Mouse (Mus musculus): ENCODE measurements at regions not wholly inside any gene's neighbourhood (a gene's known extent, or its start where the extent isn't known, plus 50 kb on each side); places are given as distances from the start of the nearest gene placed in this dataset.

GRCm38 (mm10) chr11:82576019-82576418 lies 187.3 kb downstream of the Tmem132e start:
- no peak overlapping the region for H3K4me2 ChIP-seq (replicated peaks)
- WGBS = 66% methylated on average over 3 of the region's 3 CpGs
- no peaks in the 10 kb centered on the region for H3K36me3 ChIP-seq
- no peak overlapping the region for H3K9ac ChIP-seq
- H3K27me3 ChIP-seq (replicated peaks) = no peaks in the 10 kb centered on the region; the same call in 1 of the 2 replicates
- H3K27ac ChIP-seq = no peak overlapping the region
- H3K4me1 ChIP-seq (replicated peaks) = no peaks in the 10 kb centered on the region
- no peak for ATAC-seq
- no peaks in the 10 kb centered on the region for H3K9me3 ChIP-seq
- H3K4me3 ChIP-seq (replicated peaks) = no peak overlapping the region

DNA sequence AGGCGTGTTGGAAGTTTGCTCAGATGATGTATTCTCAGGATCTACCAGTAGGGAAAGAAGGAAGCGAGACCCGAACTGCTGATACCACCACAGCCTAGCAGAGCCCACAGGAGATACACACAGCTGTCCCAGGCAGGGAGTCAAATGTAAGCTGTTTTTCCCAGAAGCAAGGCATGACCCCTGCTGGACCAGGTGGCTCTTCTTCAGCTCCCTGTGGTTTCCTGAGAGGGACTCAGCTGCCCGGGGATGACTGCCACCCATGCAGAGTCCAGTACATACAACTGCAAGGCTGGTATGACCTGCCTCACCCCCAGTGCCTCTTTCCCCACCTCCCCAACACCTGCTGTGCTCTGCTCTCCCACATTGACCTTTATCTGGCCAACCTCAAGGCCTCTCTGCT lies 184.4 kb downstream of the Tmem132e start:
- no peaks in the 10 kb centered on the region; the same call in 1 of the 2 replicates for H3K27me3 ChIP-seq (replicated peaks)
- no peak overlapping the region for H3K4me3 ChIP-seq (replicated peaks)
- no peaks in the 10 kb centered on the region for H3K9me3 ChIP-seq
- H3K27ac ChIP-seq = no peak overlapping the region
- no peak overlapping the region for H3K9ac ChIP-seq
- WGBS = 79% methylated on average over 4 of the region's 4 CpGs
- H3K4me1 ChIP-seq (replicated peaks) = no peaks in the 10 kb centered on the region
- no peak for ATAC-seq
- no peak overlapping the region for H3K4me2 ChIP-seq (replicated peaks)
- no peaks in the 10 kb centered on the region for H3K36me3 ChIP-seq

DNA sequence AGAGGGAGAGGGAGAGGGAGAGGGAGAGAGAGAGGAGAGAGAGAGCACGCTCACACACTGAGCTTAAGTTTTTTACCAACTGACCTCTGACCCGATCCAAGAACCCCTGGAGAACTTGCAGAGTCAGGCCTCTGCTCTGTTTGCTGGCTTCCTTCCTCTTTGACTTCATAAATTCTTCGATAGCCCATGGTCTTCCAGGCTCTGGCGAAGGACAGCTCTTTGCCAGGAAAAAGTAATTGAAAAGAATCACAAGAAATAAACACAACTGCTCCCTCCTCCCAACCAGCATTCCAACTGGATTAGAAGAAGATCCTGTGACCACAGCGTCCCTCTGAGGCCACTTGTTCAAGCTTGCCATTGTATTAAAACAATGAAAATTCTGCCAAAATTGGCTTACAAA lies 182.8 kb downstream of the Tmem132e start:
- no peaks in the 10 kb centered on the region for H3K9me3 ChIP-seq
- no peak overlapping the region for H3K4me3 ChIP-seq (replicated peaks)
- WGBS = 12% methylated on average over 5 of the region's 5 CpGs
- H3K27me3 ChIP-seq (replicated peaks) = no peaks in the 10 kb centered on the region; the same call in 1 of the 2 replicates
- peaks cover 6% of the 10 kb centered on the region; the same call in 1 of the 2 replicates for H3K4me1 ChIP-seq (replicated peaks)
- no peak overlapping the region for H3K27ac ChIP-seq
- no peak for ATAC-seq
- H3K36me3 ChIP-seq = no peaks in the 10 kb centered on the region
- H3K9ac ChIP-seq = no peak overlapping the region
- H3K4me2 ChIP-seq (replicated peaks) = no peak overlapping the region

- Histone ChIP-seq H3K9me3 (no peaks in the 10 kb centered on the region), H3K27me3 (replicated peaks) (0 out of 2 replicates have a peak, but pooled peaks cover 3% of the 10 kb centered on the region), H3K4me2 (replicated peaks) (no peak overlapping the region), H3K36me3 (no peaks in the 10 kb centered on the region), H3K4me3 (replicated peaks) (no peak overlapping the region), H3K27ac (no peak overlapping the region), H3K9ac (no peak overlapping the region), H3K4me1 (replicated peaks) (peaks cover 6% of the 10 kb centered on the region; the same call in 1 of the 2 replicates)
- no peak for ATAC-seq
Observed at GRCm38 (mm10) chr11:82569819-82570218, 181.1 kb downstream of the Tmem132e start.

DNA sequence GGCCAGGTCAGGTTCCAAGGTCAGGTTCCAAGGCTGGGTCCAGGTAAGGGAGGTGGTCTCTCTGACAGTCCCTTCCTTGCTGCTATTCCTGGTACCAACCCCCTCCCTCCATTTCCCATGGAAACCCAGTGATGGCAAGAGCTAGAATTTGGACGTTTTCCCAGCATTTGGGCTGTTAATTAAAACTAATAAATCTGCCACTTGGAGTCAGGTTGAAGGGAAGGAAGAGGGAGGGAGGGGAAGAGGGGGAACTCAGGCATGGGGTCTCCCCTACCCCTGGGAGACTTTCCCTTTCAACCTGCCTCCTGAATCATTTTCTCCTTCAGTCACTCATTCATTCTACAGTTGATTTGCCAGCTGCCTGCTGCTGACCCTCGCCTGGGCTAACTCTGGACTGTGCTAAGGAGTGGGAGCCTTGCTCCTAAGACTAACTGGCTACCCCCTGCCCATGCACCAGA lies 179.5 kb downstream of the Tmem132e start:
- H3K4me1 ChIP-seq (replicated peaks) = peaks cover 6% of the 10 kb centered on the region; the same call in 1 of the 2 replicates
- ATAC-seq = no peak
- H3K9ac ChIP-seq = no peak overlapping the region
- H3K27ac ChIP-seq = no peak overlapping the region
- H3K9me3 ChIP-seq = no peaks in the 10 kb centered on the region
- 0 out of 2 replicates have a peak, but pooled peaks cover 3% of the 10 kb centered on the region for H3K27me3 ChIP-seq (replicated peaks)
- H3K36me3 ChIP-seq = no peaks in the 10 kb centered on the region
- H3K4me3 ChIP-seq (replicated peaks) = no peak overlapping the region
- WGBS = 40% methylated on average over 2 of the region's 2 CpGs
- no peak overlapping the region for H3K4me2 ChIP-seq (replicated peaks)

DNA sequence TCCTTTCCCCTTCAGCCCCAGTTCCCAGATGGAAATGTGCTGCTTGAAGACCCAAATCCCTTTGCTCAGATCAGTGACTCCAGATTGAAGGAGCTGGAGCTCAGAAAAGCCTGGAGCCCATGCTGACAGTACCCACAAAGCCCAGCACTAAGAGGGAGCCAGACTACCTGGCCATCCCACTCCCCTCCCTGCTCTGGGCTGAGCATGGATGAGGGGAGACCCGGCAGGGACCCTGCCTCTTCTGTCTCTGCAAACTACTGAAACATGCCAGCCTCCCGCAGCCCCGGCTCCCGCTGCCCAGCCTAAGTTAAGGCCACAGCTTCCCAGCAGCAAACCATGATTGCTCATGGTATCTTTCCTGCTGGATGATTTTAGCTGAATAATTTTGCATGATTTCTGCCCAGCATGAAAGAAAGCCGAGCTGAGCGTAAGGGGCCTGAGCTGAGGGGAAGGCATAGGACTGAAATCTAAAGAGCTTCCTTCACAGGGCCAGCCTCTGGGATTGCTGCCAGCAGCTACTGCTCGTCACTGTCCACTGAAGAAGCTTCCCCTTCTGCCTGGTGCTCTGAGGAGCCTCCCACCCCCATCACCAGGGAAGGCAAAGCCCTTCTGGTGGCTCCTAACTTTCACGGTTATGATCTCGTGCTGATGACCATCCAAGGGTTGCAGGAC lies 178.4 kb downstream of the Tmem132e start:
- peaks cover 6% of the 10 kb centered on the region; the same call in 1 of the 2 replicates for H3K4me1 ChIP-seq (replicated peaks)
- H3K9ac ChIP-seq = no peak overlapping the region
- no peaks in the 10 kb centered on the region for H3K9me3 ChIP-seq
- no peak overlapping the region for H3K4me3 ChIP-seq (replicated peaks)
- ATAC-seq = no peak
- no peak overlapping the region for H3K4me2 ChIP-seq (replicated peaks)
- no peak overlapping the region for H3K27ac ChIP-seq
- 58% methylated on average over 9 of the region's 9 CpGs for WGBS
- no peaks in the 10 kb centered on the region for H3K36me3 ChIP-seq
- 0 out of 2 replicates have a peak, but pooled peaks cover 3% of the 10 kb centered on the region for H3K27me3 ChIP-seq (replicated peaks)

- H3K4me3 ChIP-seq (replicated peaks) = no peak overlapping the region
- no peak overlapping the region for H3K4me2 ChIP-seq (replicated peaks)
- peaks cover 6% of the 10 kb centered on the region; the same call in 1 of the 2 replicates for H3K4me1 ChIP-seq (replicated peaks)
- no peak overlapping the region for H3K9ac ChIP-seq
- H3K9me3 ChIP-seq = no peaks in the 10 kb centered on the region
- H3K36me3 ChIP-seq = no peaks in the 10 kb centered on the region
- no peak for ATAC-seq
- WGBS = 70% methylated on average over 4 of the region's 4 CpGs
- H3K27me3 ChIP-seq (replicated peaks) = 0 out of 2 replicates have a peak, but pooled peaks cover 3% of the 10 kb centered on the region
- H3K27ac ChIP-seq = no peak overlapping the region
Observed at GRCm38 (mm10) chr11:82566092-82566491, 177.4 kb downstream of the Tmem132e start.

DNA sequence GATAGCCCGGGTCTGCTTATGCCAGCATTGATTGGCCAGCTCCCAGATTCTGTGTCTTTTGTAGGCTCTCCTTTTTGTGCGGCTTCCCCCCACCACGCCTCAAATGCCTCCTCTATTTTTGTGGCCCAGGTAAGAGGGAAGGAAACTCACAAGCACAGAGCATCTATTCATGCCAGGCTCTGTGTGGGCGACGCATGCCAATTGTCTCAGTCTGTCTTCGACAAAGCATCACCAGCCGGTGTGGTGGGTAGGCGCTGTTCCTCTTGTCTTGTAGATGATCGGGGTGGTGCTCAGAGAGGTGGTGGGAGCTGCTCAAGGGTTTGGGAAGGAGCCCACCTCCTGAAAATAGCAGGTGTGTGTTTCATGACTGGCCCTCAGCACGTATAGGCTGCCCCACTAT lies 175.5 kb downstream of the Tmem132e start:
- Histone ChIP-seq H3K4me1 (replicated peaks) (peaks cover 6% of the 10 kb centered on the region; the same call in 1 of the 2 replicates), H3K27me3 (replicated peaks) (0 out of 2 replicates have a peak, but pooled peaks cover 3% of the 10 kb centered on the region), H3K9me3 (no peaks in the 10 kb centered on the region), H3K4me2 (replicated peaks) (no peak overlapping the region), H3K9ac (no peak overlapping the region), H3K4me3 (replicated peaks) (no peak overlapping the region), H3K36me3 (no peaks in the 10 kb centered on the region), H3K27ac (no peak overlapping the region)
- no peak for ATAC-seq
- WGBS = 69% methylated on average over 10 of the region's 10 CpGs

GRCm38 (mm10) chr11:82542028-82542427 lies 153.3 kb downstream of the Tmem132e start:
- no peak overlapping the region for H3K27ac ChIP-seq
- no peaks in the 10 kb centered on the region for H3K36me3 ChIP-seq
- no peak overlapping the region for H3K4me2 ChIP-seq (replicated peaks)
- no peaks in the 10 kb centered on the region for H3K9me3 ChIP-seq
- no peaks in the 10 kb centered on the region for H3K27me3 ChIP-seq (replicated peaks)
- no peak overlapping the region for H3K9ac ChIP-seq
- H3K4me3 ChIP-seq (replicated peaks) = no peak overlapping the region
- H3K4me1 ChIP-seq (replicated peaks) = no peaks in the 10 kb centered on the region
- no peak for ATAC-seq
- WGBS = 87% methylated on average over 3 of the region's 3 CpGs

- Histone ChIP-seq H3K4me3 (replicated peaks) (no peak overlapping the region), H3K9me3 (no peaks in the 10 kb centered on the region), H3K4me2 (replicated peaks) (no peak overlapping the region), H3K4me1 (replicated peaks) (no peaks in the 10 kb centered on the region), H3K27ac (no peak overlapping the region), H3K9ac (no peak overlapping the region), H3K36me3 (no peaks in the 10 kb centered on the region), H3K27me3 (replicated peaks) (no peaks in the 10 kb centered on the region)
- 70% methylated on average over 7 of the region's 7 CpGs for WGBS
- no peak for ATAC-seq
Observed at GRCm38 (mm10) chr11:82541376-82541775, 152.7 kb downstream of the Tmem132e start.

GRCm38 (mm10) chr11:82537931-82538330 lies 149.2 kb downstream of the Tmem132e start:
- Histone ChIP-seq H3K4me1 (replicated peaks) (no peaks in the 10 kb centered on the region), H3K9me3 (no peaks in the 10 kb centered on the region), H3K4me2 (replicated peaks) (no peak overlapping the region), H3K27me3 (replicated peaks) (no peaks in the 10 kb centered on the region), H3K4me3 (replicated peaks) (no peak overlapping the region), H3K9ac (no peak overlapping the region), H3K36me3 (no peaks in the 10 kb centered on the region), H3K27ac (no peak overlapping the region)
- ATAC-seq = no peak
- 71% methylated on average over 3 of the region's 3 CpGs for WGBS

GRCm38 (mm10) chr11:82523200-82523802 lies 134.6 kb downstream of the Tmem132e start:
- H3K4me2 ChIP-seq (replicated peaks) = no peak overlapping the region
- H3K9ac ChIP-seq = no peak overlapping the region
- no peak overlapping the region for H3K4me3 ChIP-seq (replicated peaks)
- WGBS = 56% methylated on average over 4 of the region's 4 CpGs
- no peak overlapping the region for H3K27ac ChIP-seq
- no peaks in the 10 kb centered on the region for H3K4me1 ChIP-seq (replicated peaks)
- peaks cover 4% of the 10 kb centered on the region; the same call in 1 of the 2 replicates for H3K27me3 ChIP-seq (replicated peaks)
- H3K36me3 ChIP-seq = no peaks in the 10 kb centered on the region
- H3K9me3 ChIP-seq = no peaks in the 10 kb centered on the region
- no peak for ATAC-seq

Data from intestine, embryonic 15.5 days (tissue).